Mouse (Mus musculus) liver, adult 2 months (tissue): Measurements from ENCODE around the gene Ccdc85c. TPM values are rescaled to one million over a fixed set of nuclear protein-coding genes. Genes with fewer than 3 reads are reported as not detected.

ENCODE experiments used
- DNase-seq: peaks from one replicate; pipeline ENCODE4 v3.0.0-alpha.2; 2011; ENCODE audit warnings: low read depth, low spot score; ENCODE audit errors: extremely low read depth
- H3K27ac ChIP-seq: fragments of 200-500 bp; replicated peaks from 2 replicates; pipeline ENCODE4 v1.5.1; 2012; ENCODE audit warnings: low read depth, mild to moderate bottlenecking, control low read depth, inconsistent platforms, low read length; ENCODE audit not compliant: insufficient read depth
- H3K27me3 ChIP-seq: fragments of 200-500 bp; 2 replicates; pipeline ENCODE4 v1.6.1; 2012; ENCODE audit warnings: mild to moderate bottlenecking, moderate library complexity, low read length, inconsistent platforms; ENCODE audit not compliant: control insufficient read depth, insufficient read depth
- H3K36me3 ChIP-seq: fragments of 200-500 bp; 2 replicates; pipeline ENCODE4 v1.6.1; 2012; ENCODE audit warnings: low read length, inconsistent platforms; ENCODE audit not compliant: control insufficient read depth, insufficient read depth
- H3K4me1 ChIP-seq: fragments of 200-500 bp; 2 replicates; pipeline ENCODE4 v1.6.1; 2011; ENCODE audit warnings: low read length; ENCODE audit not compliant: control insufficient read depth, insufficient read depth
- H3K4me3 ChIP-seq: fragments of 200-500 bp; 2 replicates; pipeline ENCODE4 v1.5.1; 2011; ENCODE audit warnings: low read depth, mild to moderate bottlenecking, control low read depth, low read length, moderate library complexity; ENCODE audit not compliant: insufficient read depth
- H3K79me2 ChIP-seq: fragments of 200-500 bp; 2 replicates; pipeline ENCODE4 v1.6.1; 2012; ENCODE audit warnings: inconsistent platforms, mild to moderate bottlenecking, low read length, moderate library complexity; ENCODE audit not compliant: control insufficient read depth, insufficient read depth
- H3K9ac ChIP-seq: fragments of 200-500 bp; 2 replicates; pipeline ENCODE4 v1.6.1; 2012; ENCODE audit warnings: low read depth, mild to moderate bottlenecking, control low read depth, inconsistent platforms, low read length
- CTCF ChIP-seq: fragments of 200-500 bp; IDR thresholded peaks from 2 replicates; pipeline ENCODE4 v1.5.1; 2011; ENCODE audit warnings: low read depth, low read length, control low read depth
- POLR2A ChIP-seq: fragments of 200-500 bp; IDR thresholded peaks from 2 replicates; pipeline ENCODE4 v1.6.1; 2011; ENCODE audit warnings: low read length, control low read depth; ENCODE audit not compliant: insufficient read depth; ENCODE audit errors: extremely low read depth
- WGBS: fragments of 180-500 bp; shearing (Covaris S2); methylation state at CpG from one replicate; pipeline ENCODE4 v1.1.7; 2018; 5-methylcytosine and 5-hydroxymethylcytosine counted together
- polyA plus RNA-seq: library from polyadenylated mRNA; depleted of rRNA; stranded (reverse); fragments of >200 nt; gene quantifications from 2 replicates; pipeline ENCODE4 v1.2.3, GENCODE M21; 2012
- total RNA-seq: library from RNA; depleted of rRNA; stranded (reverse); fragments of >200 nt; gene quantifications from 2 replicates; pipeline ENCODE4 v1.2.3, GENCODE M21; 2014

Ccdc85c gene
- total and polyA plus RNA-seq, 2 experiments, result 4.1 to 15.2 TPM

DNA sequence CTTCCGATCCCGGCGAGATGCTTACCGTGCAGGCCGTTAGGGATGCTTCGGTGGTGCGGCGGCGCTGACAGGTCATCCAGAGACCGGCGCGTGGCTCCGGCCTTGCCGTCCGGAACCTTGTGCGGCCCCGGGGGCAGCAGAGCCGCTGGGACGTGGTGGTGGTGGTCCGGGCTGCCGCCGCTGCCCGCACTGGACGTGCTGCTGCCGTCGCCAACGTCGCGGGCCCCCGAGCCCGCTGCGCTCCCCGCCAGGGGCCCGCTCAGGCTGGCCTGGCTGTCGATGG is 971 bp downstream of the Ccdc85c start:
- DNase-seq, result no peak
- H3K4me3 ChIP-seq, result peak overlapping the region; percentile 57; the same call in 1 of the 2 replicates
- TF ChIP-seq CTCF, result no peak
- TF ChIP-seq POLR2A, result no peak
- H3K4me1 ChIP-seq, result peaks cover 42% of the 10 kb centered on the region
- H3K36me3 ChIP-seq, result no peaks in the 10 kb centered on the region
- H3K79me2 ChIP-seq, result peaks cover 24% of the 10 kb centered on the region
- no peak overlapping the region for H3K27ac ChIP-seq
- H3K9ac ChIP-seq, result peak overlapping the region; percentile 42
- WGBS, result 3% methylated on average over 35 of the region's 35 CpGs
- H3K27me3 ChIP-seq, result no peaks in the 10 kb centered on the region

DNA sequence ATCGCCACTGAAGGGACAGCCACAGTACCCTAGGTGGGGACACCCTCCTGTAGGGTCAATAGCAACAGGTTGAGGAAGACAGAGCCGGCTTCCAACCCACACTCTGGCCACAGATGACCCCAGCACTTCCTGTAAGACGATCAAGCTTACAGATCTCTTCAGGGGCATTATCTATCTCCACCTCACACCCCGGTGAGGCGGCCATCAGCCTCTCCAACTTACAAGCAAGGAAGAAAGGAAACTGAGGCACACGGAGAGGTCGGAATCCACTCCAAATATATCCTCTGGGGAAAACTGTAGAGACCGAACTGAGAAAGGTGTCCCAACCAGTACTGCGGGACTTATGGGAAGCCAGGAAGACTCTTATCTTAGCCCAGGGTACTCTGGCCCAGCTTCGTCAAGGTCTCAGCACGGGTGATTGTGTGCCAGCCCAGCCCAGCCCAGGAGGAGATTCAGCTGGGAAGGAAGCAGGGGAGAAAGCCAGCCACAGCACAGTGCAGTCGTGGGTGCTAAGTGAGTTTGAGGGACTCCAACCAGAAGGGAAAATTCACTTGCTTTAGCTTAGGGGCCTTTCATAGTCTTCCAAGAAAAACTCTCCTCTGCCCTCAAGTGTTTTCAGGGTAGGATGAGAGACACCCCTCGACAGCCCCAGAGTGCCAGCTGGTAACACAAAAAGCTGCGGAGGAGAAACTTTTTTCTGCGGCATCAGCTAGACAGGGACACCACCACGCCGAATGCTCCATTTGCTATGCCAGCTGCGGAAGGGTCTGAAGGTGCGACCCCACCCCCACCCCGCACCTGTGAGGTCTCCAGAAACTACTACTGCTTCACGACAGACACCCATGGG is 1.5 kb downstream of the Ccdc85c start:
- no peaks in the 10 kb centered on the region for H3K36me3 ChIP-seq
- H3K9ac ChIP-seq, result peak overlapping the region; percentile 42
- DNase-seq, result peak; percentile 15
- 8% methylated on average over 21 of the region's 21 CpGs for WGBS
- no peaks in the 10 kb centered on the region for H3K27me3 ChIP-seq
- H3K79me2 ChIP-seq, result peaks cover 29% of the 10 kb centered on the region
- peak overlapping the region; percentile 57; the same call in 1 of the 2 replicates for H3K4me3 ChIP-seq
- peak overlapping the region; percentile 39 for H3K27ac ChIP-seq
- peaks cover 42% of the 10 kb centered on the region for H3K4me1 ChIP-seq
- no peak for TF ChIP-seq CTCF
- TF ChIP-seq POLR2A, result no peak

GRCm38 (mm10) chr12:108272143-108272635 is 3.0 kb downstream of the Ccdc85c start:
- Histone ChIP-seq H3K9ac (no peak overlapping the region), H3K36me3 (no peaks in the 10 kb centered on the region), H3K27me3 (no peaks in the 10 kb centered on the region), H3K27ac (peak overlapping the region; percentile 39), H3K4me1 (peaks cover 44% of the 10 kb centered on the region), H3K79me2 (peaks cover 39% of the 10 kb centered on the region), H3K4me3 (no peak overlapping the region)
- peak; percentile 63 for DNase-seq
- TF ChIP-seq CTCF (no peak), POLR2A (no peak)
- 27% methylated on average over 7 of the region's 7 CpGs for WGBS

DNA sequence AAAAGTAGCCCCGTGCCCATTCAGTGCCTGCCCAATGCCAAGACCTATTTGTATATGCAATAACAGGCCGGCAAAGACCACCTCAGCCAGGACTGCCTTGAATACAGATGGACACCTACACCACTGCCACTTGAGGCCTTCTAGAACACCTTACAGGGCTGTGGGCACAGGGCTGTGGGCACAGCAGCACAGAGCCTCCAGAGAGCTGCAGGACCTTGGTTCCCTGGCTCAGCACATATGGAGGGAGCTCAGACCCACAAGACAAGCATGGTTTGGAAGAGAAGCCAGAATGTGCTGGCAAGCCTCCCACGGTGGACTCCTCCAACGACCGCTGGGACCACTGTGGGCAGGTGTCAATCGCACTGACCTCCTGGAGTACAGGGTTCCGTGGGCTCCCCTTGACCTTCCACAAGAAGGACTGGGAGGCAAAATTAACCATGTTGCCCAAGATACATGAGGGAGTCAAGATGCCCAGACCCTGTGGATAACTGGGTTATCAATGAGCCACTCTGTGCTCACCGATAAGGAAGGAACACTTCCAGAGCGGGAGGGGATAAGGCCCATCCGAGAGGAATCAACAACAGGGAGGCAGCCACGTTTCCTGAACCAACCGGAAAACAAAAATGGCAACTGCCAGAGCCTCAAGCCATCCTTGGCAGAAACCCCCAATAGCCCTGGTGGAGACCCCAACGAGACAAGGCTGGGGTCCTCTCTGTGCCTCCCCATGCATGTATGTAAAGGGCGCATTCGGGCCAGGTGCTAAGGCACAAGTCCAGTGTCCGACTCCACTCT is 3.7 kb downstream of the Ccdc85c start:
- no peak for DNase-seq
- peak overlapping the region; percentile 72 for H3K27ac ChIP-seq
- no peak overlapping the region for H3K4me3 ChIP-seq
- H3K36me3 ChIP-seq, result no peaks in the 10 kb centered on the region
- WGBS, result 65% methylated on average over 16 of the region's 16 CpGs
- peaks cover 41% of the 10 kb centered on the region for H3K79me2 ChIP-seq
- no peaks in the 10 kb centered on the region for H3K27me3 ChIP-seq
- H3K9ac ChIP-seq, result peak overlapping the region; percentile 24; the same call in 1 of the 2 replicates
- H3K4me1 ChIP-seq, result peaks cover 44% of the 10 kb centered on the region
- TF ChIP-seq POLR2A (no peak), CTCF (no peak)

DNA sequence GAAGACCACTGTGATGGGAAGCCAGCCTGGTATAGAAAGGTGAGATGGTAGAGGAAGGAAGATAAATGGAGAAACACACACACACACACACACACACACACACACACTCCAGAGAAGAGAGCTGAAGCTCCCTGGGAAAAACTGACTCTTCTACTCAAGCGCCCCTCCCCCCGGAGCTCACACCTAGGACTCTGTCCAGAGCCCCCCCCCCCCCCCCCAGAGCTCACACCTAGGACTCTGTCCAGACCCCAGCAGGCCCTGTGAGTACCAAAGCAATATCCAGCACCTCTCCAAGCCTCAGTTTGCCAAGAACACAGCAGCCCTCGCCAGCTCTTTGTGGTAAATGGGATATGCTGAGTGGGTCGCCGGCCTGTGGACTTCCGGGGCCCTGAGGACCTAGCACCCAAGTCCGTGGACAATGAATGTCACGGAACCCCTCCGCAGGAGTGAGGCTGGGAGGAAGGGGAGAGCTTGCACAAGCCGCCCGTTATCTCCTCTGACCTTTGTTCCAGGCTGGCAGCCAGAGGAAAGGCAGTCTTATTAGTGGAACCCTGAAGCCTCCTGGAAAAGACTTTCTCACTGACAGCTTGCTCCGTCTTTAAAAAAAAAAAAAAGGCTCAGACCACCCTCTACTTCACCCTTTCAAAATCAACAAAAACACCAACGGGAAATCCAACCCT is 4.8 kb downstream of the Ccdc85c start:
- TF ChIP-seq POLR2A (no peak), CTCF (no peak)
- no peaks in the 10 kb centered on the region for H3K36me3 ChIP-seq
- 9% methylated on average over 13 of the region's 13 CpGs for WGBS
- DNase-seq, result peak; percentile 87
- peaks cover 48% of the 10 kb centered on the region for H3K4me1 ChIP-seq
- peak overlapping the region; percentile 80 for H3K27ac ChIP-seq
- no peaks in the 10 kb centered on the region for H3K27me3 ChIP-seq
- H3K9ac ChIP-seq, result peak overlapping the region; percentile 70
- peak overlapping the region; percentile 53 for H3K4me3 ChIP-seq
- H3K79me2 ChIP-seq, result peaks cover 52% of the 10 kb centered on the region
